Mouse (Mus musculus) intestine, postnatal 0 days (tissue): ENCODE results near the gene Krtap14. TPM values are rescaled to one million over a fixed set of nuclear protein-coding genes. Genes with fewer than 3 reads are reported as not detected.

Experiments used
- ATAC-seq: fragments of 200-750 bp; cut with Nextera tagmentation; 2 replicates; pipeline ENCODE4 v1.8.0; 2017; ENCODE audit warnings: mild to moderate bottlenecking, moderate TSS enrichment, moderate library complexity
- H3K27ac ChIP-seq: fragments of 300-500 bp; sonication (generic); 2 replicates; pipeline ENCODE4 v1.5.1; 2014; ENCODE audit warnings: mild to moderate bottlenecking, low read depth, low read length, moderate library complexity
- H3K27me3 ChIP-seq: fragments of 300-500 bp; sonication (generic); replicated peaks from 2 replicates; pipeline ENCODE4 v1.6.1; 2014; ENCODE audit warnings: low read length, mixed read lengths; ENCODE audit not compliant: control insufficient read depth, insufficient read depth
- H3K36me3 ChIP-seq: fragments of 300-500 bp; sonication (generic); 2 replicates; pipeline ENCODE4 v1.6.1; 2014; ENCODE audit warnings: mild to moderate bottlenecking, moderate library complexity; ENCODE audit not compliant: control insufficient read depth, insufficient read depth
- H3K4me1 ChIP-seq: fragments of 300-500 bp; sonication (generic); replicated peaks from 2 replicates; pipeline ENCODE4 v1.6.1; 2014; ENCODE audit warnings: antibody characterized with exemption, low read length, mixed read lengths; ENCODE audit not compliant: control insufficient read depth, insufficient read depth
- H3K4me2 ChIP-seq: fragments of 300-500 bp; sonication (generic); replicated peaks from 2 replicates; pipeline ENCODE4 v1.6.1; 2014; ENCODE audit warnings: low read depth, mild to moderate bottlenecking, moderate library complexity
- H3K4me3 ChIP-seq: fragments of 300-500 bp; sonication (generic); 2 replicates; pipeline ENCODE4 v1.5.1; 2014; ENCODE audit warnings: low read depth, low read length
- H3K9ac ChIP-seq: fragments of 300-500 bp; sonication (generic); 2 replicates; pipeline ENCODE4 v1.6.1; 2014; ENCODE audit warnings: mild to moderate bottlenecking, low read depth, low read length
- H3K9me3 ChIP-seq: fragments of 300-500 bp; sonication (generic); 2 replicates; pipeline ENCODE4 v1.6.1; 2016; ENCODE audit warnings: mixed run types; ENCODE audit not compliant: control insufficient read depth
- CTCF ChIP-seq: sonication (generic); IDR thresholded peaks from 2 replicates; pipeline ENCODE4 v1.5.1; 2016; ENCODE audit warnings: low read depth, mild to moderate bottlenecking, control low read depth, antibody characterized with exemption, moderate library complexity
- WGBS: fragments of 180-500 bp; shearing (Covaris S2); extraction: QIAGEN DNeasy Blood & Tissue Kit; methylation state at CpG from one replicate; pipeline ENCODE4 v1.1.7; 2014; 5-methylcytosine and 5-hydroxymethylcytosine counted together
- polyA plus RNA-seq: library from polyadenylated mRNA; unstranded; fragments of >200 nt; fragmentation: Nextera tagmentation; extraction: Ambion mirVana; gene quantifications from 2 replicates; pipeline ENCODE4 v1.2.1, GENCODE M21; 2015

Krtap14 gene
- polyA plus RNA-seq, 1 experiment from 2014 or later = not detected

DNA sequence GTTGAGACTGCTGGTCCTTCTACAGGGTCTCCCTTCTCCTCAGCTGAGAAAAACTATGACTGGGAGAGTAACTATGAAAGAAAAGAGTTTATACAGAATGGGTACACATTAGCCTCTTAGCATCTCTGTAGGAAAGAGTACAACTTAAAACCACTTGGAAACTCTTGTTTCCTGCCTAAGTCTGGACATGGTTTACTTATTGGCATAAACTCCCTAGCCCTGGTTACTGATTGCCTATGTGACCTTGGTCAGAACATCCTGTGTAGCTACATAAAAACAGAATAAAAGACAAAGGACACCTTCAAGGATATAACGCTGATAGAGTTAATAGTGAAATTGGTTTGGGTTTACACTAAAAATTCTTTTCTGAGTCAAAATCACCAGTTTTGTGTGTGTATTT, 21.4 kb upstream of the Krtap14 start:
- Histone ChIP-seq H3K27ac (no peak overlapping the region), H3K27me3 (no peaks in the 10 kb centered on the region), H3K4me1 (no peaks in the 10 kb centered on the region), H3K9me3 (no peaks in the 10 kb centered on the region), H3K9ac (no peak overlapping the region), H3K36me3 (no peaks in the 10 kb centered on the region), H3K4me2 (no peak overlapping the region), H3K4me3 (no peak overlapping the region)
- no peak for TF ChIP-seq CTCF
- 91% methylated on average over 1 of the region's 1 CpGs for WGBS
- no peak for ATAC-seq

DNA sequence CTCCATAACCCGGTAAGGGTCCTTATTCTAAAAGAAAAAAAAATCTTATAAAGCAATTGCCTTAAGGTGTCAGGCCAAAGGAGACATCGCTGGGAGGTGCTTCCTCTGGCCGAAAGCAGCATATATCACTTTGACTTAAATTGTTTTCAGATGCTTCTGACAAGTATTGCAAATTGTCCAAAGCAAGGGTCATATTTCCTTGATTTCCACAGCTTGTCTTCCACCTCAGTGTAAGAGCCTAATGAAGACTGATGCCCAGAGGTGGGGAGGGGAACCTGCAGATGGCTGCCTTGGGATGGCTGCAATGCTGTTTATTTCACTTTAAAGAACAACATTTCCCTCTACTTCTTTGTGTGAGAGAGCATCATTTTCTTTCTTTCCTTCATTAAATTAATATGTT, 1.0 kb upstream of the Krtap14 start:
- no peak overlapping the region for H3K27ac ChIP-seq
- ATAC-seq = no peak
- H3K4me3 ChIP-seq = no peak overlapping the region
- no peaks in the 10 kb centered on the region for H3K4me1 ChIP-seq
- H3K4me2 ChIP-seq = no peak overlapping the region
- no peaks in the 10 kb centered on the region for H3K36me3 ChIP-seq
- no peak for TF ChIP-seq CTCF
- H3K27me3 ChIP-seq = no peaks in the 10 kb centered on the region
- no peaks in the 10 kb centered on the region for H3K9me3 ChIP-seq
- WGBS = 85% methylated on average over 3 of the region's 3 CpGs
- H3K9ac ChIP-seq = no peak overlapping the region

DNA sequence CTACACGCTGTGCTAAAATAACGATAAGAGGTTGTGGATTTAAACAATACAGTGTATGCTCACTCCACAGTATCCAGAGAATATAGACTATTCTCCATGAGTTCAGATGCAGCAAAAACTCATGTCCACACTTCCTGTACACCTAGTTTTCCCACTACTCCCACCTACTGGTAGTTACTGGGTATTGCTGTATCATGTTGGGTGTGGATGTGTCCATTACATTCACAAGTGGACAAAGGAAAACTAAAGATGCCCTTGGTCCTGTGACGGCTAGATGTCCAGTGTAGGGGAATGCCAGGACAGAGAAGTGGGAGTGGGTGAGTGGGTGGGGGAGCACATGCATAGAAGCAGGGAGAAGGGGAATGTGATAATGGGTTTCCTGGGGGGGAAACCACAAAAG, 2.2 kb downstream of the Krtap14 start:
- Histone ChIP-seq H3K9ac (no peak overlapping the region), H3K36me3 (no peaks in the 10 kb centered on the region), H3K4me3 (no peak overlapping the region), H3K27me3 (no peaks in the 10 kb centered on the region), H3K9me3 (no peaks in the 10 kb centered on the region), H3K4me2 (no peak overlapping the region), H3K27ac (no peak overlapping the region), H3K4me1 (no peaks in the 10 kb centered on the region)
- ATAC-seq = no peak
- WGBS = 81% methylated on average over 3 of the region's 3 CpGs
- TF ChIP-seq CTCF = peak; percentile 81

DNA sequence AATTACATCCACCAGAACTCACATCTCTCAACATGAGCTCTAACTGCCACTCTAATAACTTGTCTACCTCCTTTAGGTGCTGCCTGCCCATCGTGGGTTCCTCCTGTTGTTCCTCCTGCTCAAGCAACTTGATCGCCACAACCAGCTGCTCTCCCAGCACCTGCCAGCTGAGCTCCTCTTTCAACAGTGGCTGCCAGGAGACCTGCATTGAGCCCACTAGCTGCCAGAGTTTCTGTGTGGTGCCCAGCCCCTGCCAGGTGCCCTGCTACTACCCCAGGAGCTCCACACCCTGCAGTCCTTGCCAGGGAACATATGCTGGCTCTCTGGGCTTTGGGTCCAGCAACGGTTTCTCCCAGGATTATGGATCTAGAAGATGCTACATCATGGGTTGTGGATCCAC, 5.9 kb downstream of the Krtap14 start, which contains the start of gene Krtap15:
TSS of gene Krtap15 (plus strand) at position 150 of the 400 bp plus-strand sequence.
- H3K4me1 ChIP-seq = no peaks in the 10 kb centered on the region
- H3K27ac ChIP-seq = no peak within 1 kb of the TSS
- no peak within 1 kb of the TSS for H3K4me3 ChIP-seq
- H3K9ac ChIP-seq = no peak within 1 kb of the TSS
- no peaks in the 10 kb centered on the region for H3K36me3 ChIP-seq
- TF ChIP-seq CTCF = no peak
- H3K4me2 ChIP-seq = no peak within 1 kb of the TSS
- no peak for ATAC-seq
- 79% methylated on average over 3 of the region's 3 CpGs for WGBS
- no peaks in the 10 kb centered on the region for H3K27me3 ChIP-seq
- H3K9me3 ChIP-seq = no peaks in the 10 kb centered on the region

DNA sequence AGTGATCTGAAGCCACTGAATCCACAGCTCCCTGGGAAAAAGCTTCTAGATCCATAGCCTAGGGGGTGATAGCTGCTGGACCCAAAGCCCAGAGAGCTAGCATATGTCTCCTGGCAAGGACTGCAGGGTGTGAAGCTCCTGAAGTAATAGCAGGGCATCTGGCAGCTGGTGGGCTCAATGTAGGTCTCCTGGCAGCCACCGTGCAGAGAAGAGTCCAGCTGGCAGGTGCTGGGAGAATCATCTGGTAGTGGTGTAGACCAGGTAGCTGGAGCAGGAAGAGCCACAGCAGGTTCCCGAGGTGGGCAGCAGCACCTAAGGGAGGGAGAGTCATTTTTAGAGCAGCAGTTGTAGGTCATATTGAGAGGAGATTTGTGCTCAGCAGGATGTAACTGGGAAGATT, 14.1 kb downstream of the Krtap14 start, which contains the start of gene Gm20741:
TSS of gene Gm20741 (minus strand) at position 394 of the 400 bp plus-strand sequence.
- 75% methylated on average over 2 of the region's 2 CpGs for WGBS
- no peaks in the 10 kb centered on the region for H3K36me3 ChIP-seq
- no peak within 1 kb of the TSS for H3K9ac ChIP-seq
- H3K4me1 ChIP-seq = no peaks in the 10 kb centered on the region
- ATAC-seq = no peak
- no peaks in the 10 kb centered on the region for H3K27me3 ChIP-seq
- TF ChIP-seq CTCF = no peak
- H3K4me3 ChIP-seq = no peak within 1 kb of the TSS
- no peak within 1 kb of the TSS for H3K4me2 ChIP-seq
- no peak within 1 kb of the TSS for H3K27ac ChIP-seq
- no peaks in the 10 kb centered on the region for H3K9me3 ChIP-seq

DNA sequence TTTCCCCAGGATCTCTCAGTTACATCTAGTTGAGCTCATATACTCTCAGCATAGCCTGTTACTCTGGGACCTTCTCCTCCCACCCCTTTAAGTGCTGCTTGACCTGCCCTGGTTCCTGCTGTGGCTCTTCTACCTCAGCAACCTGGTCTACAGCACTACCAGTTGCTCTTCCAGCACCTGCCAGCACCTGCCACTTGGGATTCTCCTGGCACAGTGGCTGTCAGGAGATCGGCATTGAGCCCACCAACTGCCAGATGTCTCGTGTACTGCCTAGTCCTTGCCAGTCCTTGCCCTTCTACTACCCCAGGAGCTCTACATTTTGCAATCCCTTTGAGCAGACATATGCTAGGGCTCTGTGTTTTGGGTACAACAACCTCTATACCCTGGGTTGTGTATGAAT, 39.2 kb downstream of the Krtap14 start:
- Histone ChIP-seq H3K4me1 (no peaks in the 10 kb centered on the region), H3K9ac (no peak overlapping the region), H3K27ac (no peak overlapping the region), H3K27me3 (no peaks in the 10 kb centered on the region), H3K4me2 (no peak overlapping the region), H3K36me3 (no peaks in the 10 kb centered on the region), H3K4me3 (no peak overlapping the region), H3K9me3 (no peaks in the 10 kb centered on the region)
- WGBS = 77% methylated on average over 2 of the region's 2 CpGs
- ATAC-seq = no peak
- TF ChIP-seq CTCF = no peak

DNA sequence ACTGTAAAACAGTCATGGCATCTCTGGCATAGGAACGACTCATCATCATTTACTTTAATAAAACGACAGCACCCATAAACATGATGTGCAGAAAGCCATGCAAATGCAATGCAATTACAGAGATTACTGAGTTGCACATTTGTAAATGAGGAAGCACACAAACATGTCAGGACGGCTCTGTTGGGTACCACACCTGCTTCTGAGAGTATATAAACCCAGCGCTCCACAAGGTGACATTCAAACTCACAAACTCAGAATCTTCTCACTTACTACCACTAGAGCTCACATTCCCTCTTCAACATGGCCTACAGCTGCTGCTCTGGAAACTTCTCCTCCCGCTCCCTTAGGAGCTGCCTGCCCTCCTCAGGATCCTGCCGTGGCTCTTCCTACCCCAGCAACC, 48.3 kb downstream of the Krtap14 start, which contains the start of gene Gm5965:
TSS of gene Gm5965 (plus strand) at position 301 of the 400 bp plus-strand sequence.
- no peaks in the 10 kb centered on the region for H3K9me3 ChIP-seq
- no peaks in the 10 kb centered on the region for H3K4me1 ChIP-seq
- H3K4me3 ChIP-seq = no peak within 1 kb of the TSS
- no peak within 1 kb of the TSS for H3K9ac ChIP-seq
- H3K27ac ChIP-seq = no peak within 1 kb of the TSS
- 86% methylated on average over 5 of the region's 6 CpGs for WGBS
- no peaks in the 10 kb centered on the region for H3K36me3 ChIP-seq
- TF ChIP-seq CTCF = no peak
- no peak within 1 kb of the TSS for H3K4me2 ChIP-seq
- no peak for ATAC-seq
- no peaks in the 10 kb centered on the region for H3K27me3 ChIP-seq
